Mouse (Mus musculus) pancreas, adult 10 weeks (tissue): ENCODE measurements around the gene Fam43b. TPM values are rescaled to one million over a fixed set of nuclear protein-coding genes. Genes with fewer than 3 reads are reported as not detected.

Experiments used
- polyA plus RNA-seq: library from polyadenylated mRNA; stranded (reverse); fragments of 350-450 nt; fragmentation: Illumina TruSeq; extraction: RNeasy Lipid Tissue Mini Kit (QIAGEN cat#74804); gene quantifications from one replicate; pipeline ENCODE4 v1.2.3, GENCODE M21; 2015; ENCODE audit warnings: low read depth, low replicate concordance; ENCODE audit not compliant: insufficient read depth

Fam43b gene
- polyA plus RNA-seq = not detected

GRCm38 (mm10) chr4:138395971-138396645 lies at the start of gene Fam43b:
Gene Fam43b (minus strand): TSS chr4:138396528.

GRCm38 (mm10) chr4:138434347-138435316 lies 38.3 kb upstream of the Fam43b start, which contains the start of gene Mul1:
Gene Mul1 (plus strand): TSS chr4:138434671.

GRCm38 (mm10) chr4:138367641-138368497 lies 28.5 kb downstream of the Fam43b start, which contains the start of gene Cda:
Gene Cda (minus strand): TSS chr4:138367992.

Other genes with a start within 250 kb of the Fam43b start
- 32.4 TPM for gene Hp1bp3, start 180.2 kb downstream of the Fam43b start, polyA plus RNA-seq
- 0.52 TPM for gene Sh2d5, start 146.1 kb downstream of the Fam43b start, polyA plus RNA-seq
- not detected for gene Kif17, start 146.1 kb downstream of the Fam43b start, polyA plus RNA-seq
- gene Ddost, start 91.8 kb downstream of the Fam43b start, polyA plus RNA-seq = 51.1 TPM
- 26.8 TPM for gene Pink1, start 70.2 kb downstream of the Fam43b start, polyA plus RNA-seq
- 3.3 TPM for gene Cda, start 28.5 kb downstream of the Fam43b start, polyA plus RNA-seq
- 4.3 TPM for gene Mul1, start 38.1 kb upstream of the Fam43b start, polyA plus RNA-seq
- 11.2 TPM for gene Camk2n1, start 57.8 kb upstream of the Fam43b start, polyA plus RNA-seq
- gene Vwa5b1, start 239.4 kb upstream of the Fam43b start, polyA plus RNA-seq = 0.26 TPM